Mouse (Mus musculus) embryo, embryonic 9.5 days (tissue): Measurements from ENCODE around the gene Cacnb3.

ENCODE experiments used
- DNase-seq: peaks from one replicate; pipeline ENCODE4 v3.0.0-alpha.2; 2017; ENCODE audit errors: extremely low spot score

The Cacnb3 gene

DNA sequence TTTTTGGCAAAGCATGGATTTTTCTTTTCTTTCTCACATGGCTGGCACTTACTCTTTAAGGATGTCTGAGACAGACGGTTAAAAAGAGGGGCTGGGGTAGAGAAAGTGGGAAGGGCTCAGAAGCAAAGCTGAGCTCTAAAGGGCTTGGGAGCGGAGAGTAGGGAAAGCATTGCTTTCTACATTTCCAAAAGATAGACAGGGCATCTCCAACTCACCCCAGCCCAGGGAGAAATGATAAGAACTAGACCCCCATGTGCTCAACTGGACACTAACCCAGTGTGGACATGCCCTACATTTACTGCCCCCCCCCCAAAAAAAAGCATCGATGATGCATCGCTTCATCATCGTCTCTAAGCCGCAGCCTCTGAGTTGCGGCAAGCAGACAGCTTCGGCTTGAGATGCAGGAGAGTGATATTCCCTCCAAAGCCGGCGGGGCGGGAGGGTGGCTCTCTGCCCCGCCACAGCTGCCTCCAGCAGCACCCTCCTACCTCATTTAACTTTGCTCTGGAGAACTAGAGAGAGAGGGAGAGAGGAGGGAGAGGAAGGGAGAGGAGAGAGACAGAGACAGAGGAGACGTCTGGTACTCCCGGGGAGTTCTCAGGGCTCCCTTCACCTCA is 45.1 kb downstream of the Cacnb3 start:
- no peak for DNase-seq

DNA sequence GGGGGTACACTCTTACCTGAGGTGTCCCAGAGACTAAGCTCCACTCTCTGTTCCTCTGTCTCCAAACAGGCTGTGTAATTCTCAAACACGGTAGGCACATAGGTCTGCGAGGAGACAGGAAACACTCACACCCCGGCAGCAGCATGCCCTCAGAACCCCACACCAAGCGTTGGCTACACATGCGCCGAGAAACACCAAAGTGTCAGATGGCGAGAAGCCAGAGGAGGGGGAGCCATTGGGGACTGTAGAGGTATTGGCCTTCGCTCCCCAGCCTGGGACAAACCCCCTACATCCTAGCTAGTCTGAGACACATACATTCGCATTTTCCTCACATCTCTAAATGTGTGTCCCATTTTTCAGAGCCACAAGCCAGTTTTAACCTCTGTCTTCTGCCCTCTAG is 45.8 kb downstream of the Cacnb3 start:
- DNase-seq = no peak

DNA sequence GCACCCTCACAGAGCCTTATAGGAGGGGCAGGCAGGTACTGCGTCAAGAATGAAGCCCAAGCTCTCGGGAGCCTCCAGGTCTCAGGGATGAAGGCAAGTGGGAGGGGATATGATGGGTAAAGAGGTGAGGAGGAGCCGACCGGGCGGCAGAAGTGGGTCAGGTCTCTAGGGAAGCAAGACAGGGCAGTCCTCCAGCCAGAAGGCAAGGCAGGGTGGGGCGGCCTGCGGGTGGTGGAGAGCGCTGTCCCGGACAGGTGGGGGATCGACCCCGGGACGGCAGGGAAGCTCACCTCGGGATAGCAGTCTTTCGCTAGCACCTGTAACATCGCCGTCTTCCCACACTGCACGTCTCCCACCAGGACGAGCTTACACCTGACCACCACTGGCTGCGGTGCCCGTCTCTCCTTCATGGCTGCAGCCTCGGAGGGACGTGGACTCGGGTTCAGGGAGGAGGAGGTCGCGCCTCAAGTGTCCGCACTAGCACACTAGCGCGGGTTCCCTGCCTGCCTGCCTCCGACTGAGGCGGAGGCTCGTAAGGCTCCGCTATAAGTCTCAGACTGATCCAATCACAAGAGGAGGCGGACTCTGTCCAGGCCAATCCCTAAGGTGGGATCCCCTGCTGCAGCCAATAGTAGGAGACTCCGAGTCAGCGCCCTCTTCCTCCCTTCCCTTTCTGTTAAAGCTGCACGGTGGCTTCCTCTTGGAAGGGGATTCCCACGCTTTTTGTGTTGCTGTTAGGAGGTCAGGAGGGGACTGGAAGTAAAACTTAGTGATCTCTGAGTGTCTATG is 46.5 kb downstream of the Cacnb3 start, which contains the start of gene Rnd1:
Gene Rnd1 (minus strand): TSS at position 522 of the 789 bp plus-strand sequence.
- DNase-seq = peak; percentile 81

DNA sequence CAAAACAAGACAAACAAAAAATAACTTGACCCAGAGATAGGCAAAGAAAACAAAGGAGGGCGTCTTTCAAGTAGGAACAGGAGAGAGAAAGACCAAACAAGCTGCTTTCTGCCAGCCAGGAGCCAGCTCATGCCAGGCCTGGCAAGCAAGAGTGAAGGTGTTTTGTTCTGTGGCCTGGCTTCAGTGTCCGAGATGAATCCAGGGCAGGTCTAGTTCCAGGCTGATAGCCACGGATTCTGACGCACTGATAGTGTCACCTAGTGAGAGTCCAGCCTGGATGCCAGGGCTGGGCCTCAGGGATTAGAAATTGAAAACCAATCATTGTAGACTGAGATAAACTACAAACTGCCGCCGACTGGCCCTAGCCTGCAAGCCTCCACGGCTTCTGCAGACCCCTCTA is 47.3 kb downstream of the Cacnb3 start:
- no peak for DNase-seq

DNA sequence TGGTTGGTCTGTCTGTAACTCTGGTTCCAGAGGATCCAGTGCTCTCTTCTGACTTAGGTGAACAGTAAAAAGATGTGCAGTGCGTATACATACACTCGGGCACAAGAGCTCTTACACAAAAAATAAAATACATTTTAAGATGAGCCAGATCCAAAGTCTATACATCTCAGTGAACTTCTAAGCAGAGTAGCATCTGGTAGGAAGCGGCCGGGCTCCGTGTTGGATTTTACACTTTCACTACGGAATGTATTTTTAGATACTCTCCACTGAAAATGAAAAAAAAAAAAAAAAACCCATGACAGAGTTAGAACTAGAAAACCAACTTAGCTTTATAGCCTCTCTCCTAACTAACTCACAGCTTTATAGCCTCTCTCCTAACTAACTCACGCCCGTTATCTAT is 50.0 kb downstream of the Cacnb3 start:
- DNase-seq = no peak

DNA sequence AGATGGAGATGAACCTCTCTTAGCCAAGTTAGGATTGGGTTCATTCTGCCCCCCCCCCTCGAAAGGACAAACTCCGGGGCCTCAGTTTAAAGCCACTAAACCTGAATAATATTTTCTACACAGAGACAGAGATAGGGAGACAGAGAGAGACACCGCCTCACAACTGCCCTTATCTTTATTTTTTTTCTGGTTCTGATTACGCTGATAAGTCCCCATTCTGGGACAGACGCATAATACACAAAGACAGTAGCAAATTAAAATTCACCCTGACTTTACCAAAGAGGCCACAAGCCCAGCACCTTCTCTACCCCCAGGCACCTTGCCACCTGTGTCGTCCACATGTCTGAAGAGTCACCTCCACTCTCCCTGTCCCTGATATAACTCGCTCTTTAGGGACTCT is 51.0 kb downstream of the Cacnb3 start:
- DNase-seq = no peak

DNA sequence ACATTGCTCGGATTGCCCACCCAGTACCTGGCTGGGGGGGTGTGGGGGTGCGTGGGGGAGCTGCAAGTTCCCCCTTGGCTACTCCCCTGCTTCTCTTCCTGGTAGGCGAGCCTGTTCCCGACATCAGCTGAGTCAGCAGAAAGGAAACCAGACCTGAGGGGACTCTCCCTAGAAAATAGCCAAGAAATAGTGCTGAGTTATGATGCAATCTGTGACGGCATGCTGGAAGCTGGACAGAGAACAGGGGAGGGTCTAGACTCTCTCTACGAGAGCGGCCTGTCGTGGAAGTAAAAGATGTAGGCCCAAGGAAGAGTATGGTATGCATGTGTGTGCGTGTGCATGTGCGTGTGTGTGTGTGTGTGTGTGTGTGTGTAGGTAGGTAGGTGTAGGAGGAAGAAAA is 52.5 kb downstream of the Cacnb3 start:
- no peak for DNase-seq

DNA sequence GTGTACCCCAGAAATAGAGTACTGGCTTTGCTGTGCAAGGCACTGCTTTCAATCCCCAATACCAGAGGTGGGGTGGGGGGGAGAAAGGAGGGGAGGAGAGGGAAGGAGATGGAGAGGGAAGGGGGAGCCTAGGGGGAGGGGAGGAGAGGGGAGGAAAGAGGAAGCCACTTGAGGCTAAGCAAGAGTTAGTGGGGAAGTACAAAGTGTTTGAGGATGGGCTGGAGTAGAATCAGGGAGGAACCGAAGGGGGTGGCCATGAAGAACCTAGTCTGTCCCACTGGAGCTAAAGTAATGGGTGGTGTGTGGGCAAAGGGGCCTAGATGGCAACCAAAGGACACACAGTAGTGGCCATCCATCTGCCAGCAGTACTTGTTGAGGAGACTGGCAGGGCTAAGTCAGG is 53.1 kb downstream of the Cacnb3 start:
- no peak for DNase-seq

DNA sequence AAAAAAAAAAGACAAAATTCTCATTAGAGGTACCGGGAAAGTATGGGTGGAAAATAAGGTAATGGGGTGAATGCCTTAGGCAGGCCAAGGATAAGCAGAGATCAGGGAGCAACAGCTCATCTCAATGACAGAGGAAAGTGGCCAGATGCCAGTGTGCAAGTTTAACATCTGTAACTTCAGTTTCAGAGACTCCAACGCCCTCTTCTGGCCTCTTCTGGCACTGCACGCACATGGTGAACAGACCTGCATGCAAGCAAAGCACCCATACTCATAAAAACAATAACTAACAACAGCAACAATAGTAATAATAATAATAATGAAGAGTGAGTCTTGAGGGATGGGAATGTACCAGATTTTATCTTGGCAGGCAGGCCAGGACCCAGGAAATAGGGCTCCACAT is 55.3 kb downstream of the Cacnb3 start:
- no peak for DNase-seq

DNA sequence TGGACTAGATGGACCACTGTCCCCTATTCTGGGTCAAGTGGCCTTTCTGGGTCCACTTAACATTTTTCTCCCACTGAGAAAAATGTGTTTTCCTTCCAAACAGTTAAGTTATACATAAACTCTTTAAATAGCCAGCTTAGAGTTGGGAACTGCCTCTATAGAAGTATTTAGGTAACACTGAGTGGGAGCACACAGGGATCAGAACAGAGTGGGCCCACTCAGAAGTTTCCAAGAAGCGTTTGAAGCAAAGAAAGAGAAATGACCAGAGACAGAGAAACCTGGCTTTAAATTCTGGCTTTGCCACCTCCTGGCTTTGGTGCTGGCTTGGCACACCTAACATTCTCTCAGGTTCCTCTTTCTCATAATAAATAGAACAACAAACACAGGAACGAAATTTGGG is 59.0 kb downstream of the Cacnb3 start:
- no peak for DNase-seq

DNA sequence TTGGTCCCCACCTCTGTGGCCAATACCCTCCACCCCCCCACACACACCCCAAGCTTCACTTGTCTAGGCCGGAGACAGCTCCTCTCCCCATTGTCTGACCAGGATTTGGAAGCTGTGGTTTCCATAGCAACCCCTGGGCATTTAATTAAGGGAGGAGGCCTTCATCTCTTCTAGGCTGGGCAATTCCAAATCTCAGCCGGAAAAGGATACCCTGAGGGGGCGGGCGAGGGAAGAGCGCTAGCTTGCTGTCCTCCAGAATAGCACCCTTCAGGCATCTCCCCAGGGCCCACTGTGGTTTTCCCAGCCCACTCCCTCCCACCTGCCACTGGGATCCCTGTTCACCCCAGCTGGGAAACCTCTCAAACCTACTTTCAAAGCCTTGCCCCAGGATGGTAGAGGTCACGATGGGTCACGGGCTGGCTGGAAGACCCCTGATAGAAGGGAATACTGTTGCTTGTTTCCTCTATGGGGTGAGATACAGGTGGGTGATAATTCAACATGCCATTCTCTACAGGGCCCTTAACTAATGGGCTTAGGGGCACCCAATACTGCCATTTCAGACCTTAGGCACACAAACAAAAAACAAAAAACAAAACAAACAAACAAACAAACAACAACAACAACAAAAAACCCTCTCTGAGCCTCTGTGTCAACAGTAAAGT is 61.0 kb downstream of the Cacnb3 start:
- peak; percentile 79 for DNase-seq

DNA sequence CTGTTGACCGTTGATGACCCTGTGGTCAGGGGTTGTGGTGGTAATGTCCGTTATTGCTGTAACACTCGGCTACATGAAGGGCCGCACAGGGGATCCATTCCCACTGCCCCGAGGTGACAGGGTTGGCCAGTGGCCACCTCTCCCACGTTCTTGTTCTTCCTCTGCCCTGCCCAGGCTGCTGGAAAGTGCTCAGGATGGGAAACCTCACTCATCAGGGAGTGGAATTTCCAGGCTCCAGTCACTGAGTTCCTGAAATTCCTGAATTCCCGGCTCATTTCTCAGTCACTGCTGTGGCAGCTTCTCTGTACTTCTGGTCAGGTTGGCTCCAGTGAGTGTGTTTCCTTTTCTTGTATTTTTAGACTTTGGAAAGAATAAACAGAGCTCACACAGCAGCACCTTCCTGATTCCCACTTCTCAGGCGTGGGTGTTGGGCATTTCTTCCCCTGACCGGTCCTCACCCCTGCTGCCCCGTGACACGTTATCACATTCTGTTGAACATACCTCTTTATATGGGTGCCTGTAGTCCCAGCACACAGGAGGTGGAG is 61.6 kb downstream of the Cacnb3 start:
- peak; percentile 21 for DNase-seq
